Mouse (Mus musculus) olfactory bulb, adult 2 months (tissue): Measurements from ENCODE around the gene Ltv1.

Experiments
- CTCF ChIP-seq: fragments of 200-500 bp; IDR thresholded peaks from 2 replicates; pipeline ENCODE4 v1.5.1; 2012; ENCODE audit warnings: low read depth, mild to moderate bottlenecking, low read length, moderate library complexity; ENCODE audit not compliant: insufficient read depth
- POLR2A ChIP-seq: fragments of 200-500 bp; IDR thresholded peaks from 2 replicates; pipeline ENCODE4 v1.6.1; 2012; ENCODE audit warnings: mild to moderate bottlenecking, low read depth, low read length, moderate library complexity; ENCODE audit not compliant: insufficient read depth

DNA sequence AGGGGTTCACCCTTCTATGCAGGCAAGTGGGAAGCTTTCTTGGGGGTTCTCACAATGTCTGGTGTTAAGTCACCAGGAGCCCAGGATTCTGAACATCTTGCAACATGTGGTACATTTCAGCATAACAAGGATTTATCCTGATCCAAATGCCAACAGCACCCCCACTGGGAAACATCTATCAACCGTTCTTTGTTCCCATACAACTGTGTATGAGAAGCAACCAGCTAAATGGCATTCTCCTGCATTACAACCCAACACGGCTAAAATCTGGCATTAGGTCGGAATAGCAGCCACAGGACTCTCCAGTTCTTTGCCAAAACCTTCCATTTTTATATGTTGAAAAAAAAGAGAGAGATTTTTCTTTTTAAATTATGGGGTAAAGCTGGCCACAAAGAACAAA lies 16.5 kb upstream of the Ltv1 start:
- TF ChIP-seq CTCF (no peak), POLR2A (no peak)
